Mouse (Mus musculus) C2C12 (cell line): ENCODE results near the gene Pla2g4e.

Source experiments
- CEBPB ChIP-seq: IDR thresholded peaks from one replicate; pipeline ENCODE4 v1.6.1; 2011; ENCODE audit warnings: low read depth, mild to moderate bottlenecking, control low read depth, moderate library complexity
- CTCF ChIP-seq: IDR thresholded peaks from one replicate; pipeline ENCODE4 v1.5.1; 2011; ENCODE audit not compliant: control insufficient read depth, insufficient read depth, insufficient read length
- MYOD1 ChIP-seq: IDR thresholded peaks from one replicate; pipeline ENCODE4 v1.6.1; 2011; ENCODE audit warnings: low read depth; ENCODE audit not compliant: control insufficient read depth, insufficient read length

- no peak for TF ChIP-seq MYOD1
- TF ChIP-seq CTCF: no peak
- TF ChIP-seq CEBPB: no peak
Observed at GRCm38 (mm10) chr2:120144390-120144789, 100.7 kb downstream of the Pla2g4e start.
